Mouse (Mus musculus): ENCODE results near the gene Enpp5. TPM values are rescaled to one million over a fixed set of nuclear protein-coding genes. Genes with fewer than 3 reads are reported as not detected.
A peak's percentile ranks its signal among the peaks of the same experiment; 100 is the strongest.

Gene Enpp5
- total and polyA plus RNA-seq, 3 experiments, result 5.2 to 7.0 TPM; not detected in 1

DNA sequence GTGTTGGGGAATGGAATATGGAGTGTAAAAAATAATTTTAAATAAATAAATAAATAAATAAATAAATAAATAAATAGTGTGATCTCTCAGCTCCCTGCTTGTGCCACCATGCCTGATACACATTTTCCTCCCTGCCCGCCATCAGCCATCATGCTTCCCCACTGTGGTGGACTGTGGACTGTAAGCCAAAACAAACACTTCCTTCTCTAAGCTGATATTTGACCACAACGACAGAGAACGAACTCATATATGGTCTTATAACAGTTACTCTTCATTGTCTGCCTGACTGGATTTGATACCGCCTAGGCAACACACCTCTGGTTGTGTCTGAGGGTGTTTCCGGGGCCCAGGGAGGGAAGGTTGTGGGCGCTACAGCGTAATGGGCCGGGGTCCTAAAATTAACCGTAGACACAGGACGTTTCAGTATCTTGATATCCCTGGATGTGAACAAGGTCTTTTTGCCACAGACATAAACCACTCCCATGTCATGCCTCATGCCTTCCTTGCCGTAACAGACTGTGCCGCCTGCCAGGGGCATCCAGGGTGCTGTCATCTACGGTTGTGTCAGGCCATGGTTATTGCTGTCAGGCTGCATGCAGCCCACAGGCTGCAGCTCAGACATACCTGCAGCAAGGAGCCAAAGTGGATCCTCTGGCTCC lies 50.6 kb downstream of the Enpp5 start:
- Histone ChIP-seq H3K4me3 (ENCODE audit: control insufficient read depth in 1 of 2, insufficient read depth in 1 of 2, low read depth in 2 of 2, low read length in 2 of 2) (peak overlapping the region in 1 of 2 experiments; percentile 19; a peak in 1 of 4 replicates), H3K4me1 (ENCODE audit: control insufficient read depth in 1 of 2, insufficient read depth in 2 of 2, low read length in 2 of 2) (peaks cover 0 to 13% of the 10 kb centered on the region in 2 experiments; a peak in 2 of 4 replicates), H3K9ac (ENCODE audit: control insufficient read depth, low read depth, low read length, poor library complexity, severe bottlenecking) (peak overlapping the region; percentile 35), H3K36me3 (ENCODE audit: control insufficient read depth in 1 of 2, insufficient read depth in 2 of 2, low read length in 2 of 2) (peaks cover 0 to 3% of the 10 kb centered on the region in 2 experiments; a peak in 2 of 4 replicates), H3K27ac (ENCODE audit: control insufficient read depth, low read depth, low read length) (peak overlapping the region; percentile 15; the same call in 1 of the 2 replicates), H3K9me3 (replicated peaks; ENCODE audit: insufficient read depth, low read length) (no peaks in the 10 kb centered on the region), H3K27me3 (ENCODE audit: control insufficient read depth in 1 of 2, insufficient read depth in 2 of 2, low read length in 2 of 2) (no peaks in the 10 kb centered on the region; a peak in 1 of 4 replicates), H3K79me2 (ENCODE audit: control insufficient read depth, insufficient read depth, low read length, poor library complexity) (no peaks in the 10 kb centered on the region)
- DNase-seq (ENCODE audit: low read depth, low spot score), result no peak
- no peak; the same call in 1 of the 2 replicates for TF ChIP-seq TAL1 (IDR thresholded peaks at IDR 0.05; ENCODE audit: low read length)
- TF ChIP-seq EP300 (IDR thresholded peaks at IDR 0.05; ENCODE audit: low read depth in 1 of 2, low read length in 2 of 2), result 0 out of 4 replicates have a peak, but pooled peaks of 1 of the 2 experiments have one; percentile 9

DNA sequence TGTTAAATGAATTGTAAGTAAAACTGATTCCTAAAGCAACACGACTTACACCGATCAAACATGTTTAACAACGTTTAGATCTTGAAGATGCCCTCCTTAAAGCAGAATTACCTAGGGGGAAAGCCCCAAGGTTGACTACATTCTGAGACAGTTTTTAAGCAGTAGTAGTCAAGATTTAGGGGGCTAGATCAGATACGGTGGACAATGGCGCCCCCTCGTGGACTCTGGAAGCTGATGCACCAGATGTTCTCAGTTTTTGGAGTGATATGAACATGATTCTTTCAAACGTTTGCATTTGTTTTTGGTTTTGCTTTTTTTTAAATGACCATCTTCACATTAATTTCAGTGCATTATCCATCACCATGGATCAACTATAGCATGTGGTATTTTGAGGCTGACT lies 51.8 kb downstream of the Enpp5 start:
- no peak overlapping the region for H3K27ac ChIP-seq (ENCODE audit: control insufficient read depth, low read depth, low read length)
- TF ChIP-seq MAZ (IDR thresholded peaks at IDR 0.05; ENCODE audit: low read depth, low read length), result peak; percentile 60; the same call in 1 of the 2 replicates
- TF ChIP-seq ZC3H11A (IDR thresholded peaks at IDR 0.05; ENCODE audit: low read depth, low read length), result peak; percentile 98
- peak; percentile 100 for TF ChIP-seq RAD21 (IDR thresholded peaks at IDR 0.05; ENCODE audit: low read depth, low read length)
- TF ChIP-seq MAX (IDR thresholded peaks at IDR 0.05; ENCODE audit: low read length), result no peak
- no peak for TF ChIP-seq TCF12 (IDR thresholded peaks at IDR 0.05; ENCODE audit: low read depth, low read length)
- peak; percentile 97 for TF ChIP-seq SMC3 (IDR thresholded peaks at IDR 0.05; ENCODE audit: low read depth, low read length)
- TF ChIP-seq HCFC1 (IDR thresholded peaks at IDR 0.05; ENCODE audit: low read depth, low read length), result no peak
- TF ChIP-seq BHLHE40 (IDR thresholded peaks at IDR 0.05; ENCODE audit: borderline replicate concordance, low read depth, low read length), result no peak
- TF ChIP-seq CTCF (IDR thresholded peaks at IDR 0.05 in 2 of 3, conservative IDR thresholded peaks at IDR 0.05 in 1 of 3; ENCODE audit: control insufficient read depth in 1 of 3, insufficient read depth in 1 of 3, low read depth in 2 of 3, low read length in 3 of 3, poor library complexity in 1 of 3, severe bottlenecking in 1 of 3), result peak; percentile 67 to 97 (median 91)
- no peak for TF ChIP-seq NELFE (IDR thresholded peaks at IDR 0.05; ENCODE audit: low read depth, low read length)
- H3K27me3 ChIP-seq (ENCODE audit: control insufficient read depth in 1 of 2, insufficient read depth in 2 of 2, low read length in 2 of 2), result no peaks in the 10 kb centered on the region; a peak in 1 of 4 replicates
- H3K79me2 ChIP-seq (ENCODE audit: control insufficient read depth, insufficient read depth, low read length, poor library complexity), result no peaks in the 10 kb centered on the region
- H3K9me3 ChIP-seq (replicated peaks; ENCODE audit: insufficient read depth, low read length), result no peaks in the 10 kb centered on the region
- peak; percentile 87 for DNase-seq (ENCODE audit: low read depth, low spot score)
- no peak overlapping the region for H3K9ac ChIP-seq (ENCODE audit: control insufficient read depth, low read depth, low read length, poor library complexity, severe bottlenecking)
- H3K4me1 ChIP-seq (ENCODE audit: control insufficient read depth in 1 of 2, insufficient read depth in 2 of 2, low read length in 2 of 2), result peaks cover 2 to 22% of the 10 kb centered on the region in 2 experiments
- no peak overlapping the region for H3K4me3 ChIP-seq (ENCODE audit: control insufficient read depth in 1 of 2, insufficient read depth in 1 of 2, low read depth in 2 of 2, low read length in 2 of 2)
- H3K36me3 ChIP-seq (ENCODE audit: control insufficient read depth in 1 of 2, insufficient read depth in 2 of 2, low read length in 2 of 2), result peaks cover 0 to 6% of the 10 kb centered on the region in 2 experiments; a peak in 2 of 4 replicates

DNA sequence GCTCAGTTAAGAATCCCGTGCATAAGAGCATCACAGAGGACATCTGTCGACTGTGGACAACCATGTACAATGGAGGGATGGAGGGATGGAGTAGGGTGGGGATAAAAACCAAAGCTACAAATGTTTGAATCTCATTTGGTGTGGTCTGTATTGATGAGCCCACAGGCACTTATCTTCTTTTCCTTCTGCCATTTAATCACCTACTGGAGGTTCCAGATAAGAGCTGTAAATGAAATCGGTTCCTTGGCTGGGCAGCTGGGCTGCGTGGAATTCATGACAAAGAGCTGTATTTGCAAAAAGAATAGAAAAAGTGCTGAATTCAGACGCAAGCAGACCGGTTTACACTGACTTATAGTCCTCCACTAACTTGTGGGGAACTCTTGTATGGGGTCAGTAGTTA lies 55.5 kb downstream of the Enpp5 start:
- Histone ChIP-seq H3K27ac (ENCODE audit: control insufficient read depth, low read depth, low read length) (no peak overlapping the region), H3K36me3 (ENCODE audit: control insufficient read depth in 1 of 2, insufficient read depth in 2 of 2, low read length in 2 of 2) (peaks cover 0 to 6% of the 10 kb centered on the region in 2 experiments; a peak in 2 of 4 replicates), H3K9ac (ENCODE audit: control insufficient read depth, low read depth, low read length, poor library complexity, severe bottlenecking) (no peak overlapping the region), H3K4me3 (ENCODE audit: control insufficient read depth in 1 of 2, insufficient read depth in 1 of 2, low read depth in 2 of 2, low read length in 2 of 2) (no peak overlapping the region), H3K9me3 (replicated peaks; ENCODE audit: insufficient read depth, low read length) (no peaks in the 10 kb centered on the region), H3K4me1 (ENCODE audit: control insufficient read depth in 1 of 2, insufficient read depth in 2 of 2, low read length in 2 of 2) (peaks cover 2 to 18% of the 10 kb centered on the region in 2 experiments), H3K79me2 (ENCODE audit: control insufficient read depth, insufficient read depth, low read length, poor library complexity) (no peaks in the 10 kb centered on the region), H3K27me3 (ENCODE audit: control insufficient read depth in 1 of 2, insufficient read depth in 2 of 2, low read length in 2 of 2) (no peaks in the 10 kb centered on the region)
- DNase-seq (ENCODE audit: low read depth, low spot score), result peak; percentile 46
- TF ChIP-seq ELF1 (IDR thresholded peaks at IDR 0.05; ENCODE audit: low read depth, low read length) (no peak), ZNF384 (IDR thresholded peaks at IDR 0.05; ENCODE audit: low read depth, low read length) (no peak), TCF12 (IDR thresholded peaks at IDR 0.05; ENCODE audit: low read depth, low read length) (peak; percentile 94), MYC (IDR thresholded peaks at IDR 0.05; ENCODE audit: low read depth, low read length) (no peak), POLR2A (IDR thresholded peaks at IDR 0.05; ENCODE audit: control insufficient read depth in 1 of 2, insufficient read depth in 1 of 2, low read depth in 1 of 2, low read length in 2 of 2, poor library complexity in 1 of 2) (no peak), SMC3 (IDR thresholded peaks at IDR 0.05; ENCODE audit: low read depth, low read length) (no peak), NRF1 (IDR thresholded peaks at IDR 0.05; ENCODE audit: insufficient read depth, low read depth, low read length, poor library complexity, severe bottlenecking) (no peak), GATA1 (IDR thresholded peaks at IDR 0.05; ENCODE audit: low read depth, low read length) (peak; percentile 89), BHLHE40 (IDR thresholded peaks at IDR 0.05; ENCODE audit: borderline replicate concordance, low read depth, low read length) (no peak), POLR2AphosphoS5 (IDR thresholded peaks at IDR 0.05; ENCODE audit: borderline replicate concordance, low read depth, low read length) (no peak), ZC3H11A (IDR thresholded peaks at IDR 0.05; ENCODE audit: low read depth, low read length) (no peak), MEF2A (IDR thresholded peaks at IDR 0.05; ENCODE audit: extremely low read depth, insufficient replicate concordance, low read depth, low read length, poor library complexity, severe bottlenecking) (no peak), ETS1 (IDR thresholded peaks at IDR 0.05; ENCODE audit: low read depth, low read length) (peak; percentile 70), TBP (IDR thresholded peaks at IDR 0.05; ENCODE audit: low read depth, low read length) (no peak), SIN3A (IDR thresholded peaks at IDR 0.05; ENCODE audit: low read length) (0 out of 2 replicates have a peak, but pooled peaks have one; percentile 23), CHD2 (IDR thresholded peaks at IDR 0.05; ENCODE audit: low read length) (no peak)

Measured in MEL (cell line).